ENCODE assay signal across 21 mouse cellular contexts in genomic region chr12:84854392-84855033, GRCm38 (mm10). TPM values are rescaled to one million over a fixed set of nuclear protein-coding genes. Genes with fewer than 3 reads are reported as not detected.
DNase-seq lines count a peak whose midpoint lies in the region; ATAC-seq and TF ChIP-seq lines count a peak whose summit lies in the region.
"Had no signal": no experiment of that assay in that cellular context is flagged by ENCODE, and none has a peak within 500 bp of the region (broad histone marks: within the 10 kb centered on the region; RNA-seq: fewer than 3 reads in every experiment).

No protein-coding gene starts in this region.

- DNase-seq in heart, adult 2 months, result no peak
- DNase-seq in ovary, postnatal 10 days (ENCODE audit: low spot score), result no peak
- DNase-seq in cerebellum, postnatal 4 days (ENCODE audit: low spot score in 2 of 2), result no peak
- DNase-seq in kidney, adult 11 months, result no peak
- DNase-seq: cerebellum, postnatal 10 days; kidney, postnatal 25 days; layer of hippocampus, postnatal 36 days; thymus, postnatal 36 days had no signal

- no peaks in the 10 kb centered on the region for H3K9me3 ChIP-seq in heart, embryonic 11.5 days (replicated peaks; ENCODE audit: control insufficient read depth, low read length)
- H3K9me3 ChIP-seq: embryonic facial prominence, embryonic 12.5 days; forebrain, embryonic 13.5 days; heart, embryonic 15.5 days; limb, embryonic 12.5 days; midbrain, embryonic 15.5 days; neural tube, embryonic 13.5 days had no signal

- H3K36me3 ChIP-seq in heart, embryonic 11.5 days (ENCODE audit: control insufficient read depth, insufficient read depth, low read length), result no peaks in the 10 kb centered on the region
- no peaks in the 10 kb centered on the region for H3K36me3 ChIP-seq in heart, adult 2 months (ENCODE audit: control insufficient read depth, insufficient read depth, low read length)
- H3K36me3 ChIP-seq: embryonic facial prominence, embryonic 12.5 days; heart, embryonic 15.5 days; limb, embryonic 12.5 days; midbrain, embryonic 15.5 days; neural tube, embryonic 13.5 days had no signal

- TF ChIP-seq POLR2A in heart, adult 2 months (IDR thresholded peaks at IDR 0.05; ENCODE audit: insufficient read depth, low read depth, low read length), result no peak

- TF ChIP-seq CTCF in heart, adult 2 months (IDR thresholded peaks at IDR 0.05), result no peak

- intact Hi-C loops in heart, adult 2 months (cut with DNase I), result no loop called here

- WGBS in heart, embryonic 11.5 days (ENCODE audit: insufficient replicate concordance), result 70% methylated on average over 4 of the region's 4 CpGs
- 78% methylated on average over 4 of the region's 4 CpGs for WGBS in heart, adult 2 months

- H3K4me3 ChIP-seq in heart, embryonic 11.5 days (ENCODE audit: low read depth, low read length), result no peak overlapping the region
- H3K4me3 ChIP-seq in heart, adult 2 months, result no peak overlapping the region
- H3K4me3 ChIP-seq in brown adipose tissue, adult 24 weeks (ENCODE audit: insufficient read depth, low read depth, low read length), result no peak overlapping the region
- H3K4me3 ChIP-seq: embryonic facial prominence, embryonic 12.5 days; forebrain, embryonic 13.5 days; heart, embryonic 15.5 days; limb, embryonic 12.5 days; midbrain, embryonic 15.5 days; neural tube, embryonic 13.5 days had no signal

- no peak overlapping the region for H3K4me2 ChIP-seq in heart, embryonic 11.5 days
- H3K4me2 ChIP-seq: embryonic facial prominence, embryonic 12.5 days; forebrain, embryonic 13.5 days; heart, embryonic 15.5 days; hindbrain, embryonic 14.5 days; limb, embryonic 12.5 days; midbrain, embryonic 15.5 days; neural tube, embryonic 13.5 days had no signal

- no peak for TF ChIP-seq EP300 in heart, adult 2 months (IDR thresholded peaks at IDR 0.05; ENCODE audit: insufficient read depth, low read depth, low read length)

- no peak overlapping the region for H3K9ac ChIP-seq in heart, embryonic 11.5 days (ENCODE audit: low read depth, low read length)
- H3K9ac ChIP-seq in heart, adult 2 months (ENCODE audit: low read depth, low read length), result no peak overlapping the region
- H3K9ac ChIP-seq: embryonic facial prominence, embryonic 12.5 days; forebrain, embryonic 13.5 days; heart, embryonic 15.5 days; hindbrain, embryonic 14.5 days; limb, embryonic 12.5 days; midbrain, embryonic 15.5 days; neural tube, embryonic 13.5 days had no signal

- H3K27ac ChIP-seq in heart, embryonic 11.5 days (ENCODE audit: low read depth, low read length), result no peak overlapping the region
- H3K27ac ChIP-seq in heart, adult 2 months, result no peak overlapping the region
- H3K27ac ChIP-seq in brown adipose tissue, adult 24 weeks (replicated peaks; ENCODE audit: low read depth, low read length), result 0 out of 2 replicates have a peak overlapping the region, but pooled peaks have one; percentile 14
- H3K27ac ChIP-seq: embryonic facial prominence, embryonic 12.5 days; forebrain, embryonic 13.5 days; heart, embryonic 15.5 days; hindbrain, embryonic 14.5 days; limb, embryonic 12.5 days; midbrain, embryonic 15.5 days; neural tube, embryonic 13.5 days had no signal

- ATAC-seq in heart, embryonic 11.5 days (replicated peaks; ENCODE audit: insufficient number of reproducible peaks, low FRiP score, low TSS enrichment), result 0 out of 2 replicates have a peak, but pooled peaks have one; percentile 32
- ATAC-seq in hematopoietic stem cell, adult 5-6 weeks (replicated peaks in 1 of 2; ENCODE audit: insufficient read depth in 1 of 2, low FRiP score in 2 of 2, low TSS enrichment in 1 of 2, low read depth in 1 of 2, poor library complexity in 2 of 2, severe bottlenecking in 2 of 2), result peak; percentile 5 to 20; a peak in 1 of 4 replicates
- peak; percentile 43 for ATAC-seq in megakaryocyte, adult 5-6 weeks (ENCODE audit: poor library complexity, severe bottlenecking)
- ATAC-seq: activated CD4-positive, CD25-positive, alpha-beta regulatory T cell, adult 4 months; forebrain, embryonic 13.5 days; intestine, postnatal 0 days; midbrain, embryonic 15.5 days had no signal

- H3K27me3 ChIP-seq in heart, embryonic 11.5 days (ENCODE audit: control insufficient read depth, insufficient read depth, low read length), result peaks cover 7% of the 10 kb centered on the region; the same call in 1 of the 2 replicates
- H3K27me3 ChIP-seq in heart, adult 2 months (ENCODE audit: control insufficient read depth, insufficient read depth, low read length), result no peaks in the 10 kb centered on the region; the same call in 1 of the 2 replicates
- H3K27me3 ChIP-seq: embryonic facial prominence, embryonic 12.5 days; forebrain, embryonic 13.5 days; midbrain, embryonic 15.5 days; neural tube, embryonic 13.5 days had no signal

- H3K79me2 ChIP-seq in heart, adult 2 months (replicated peaks; ENCODE audit: control insufficient read depth, insufficient read depth, low read length), result no peaks in the 10 kb centered on the region

- H3K4me1 ChIP-seq in heart, embryonic 11.5 days (ENCODE audit: control insufficient read depth, insufficient read depth, low read length), result peaks cover 7% of the 10 kb centered on the region
- peaks cover 6% of the 10 kb centered on the region for H3K4me1 ChIP-seq in heart, adult 2 months (ENCODE audit: control insufficient read depth, insufficient read depth, low read length)
- 0 out of 2 replicates have a peak, but pooled peaks cover 3% of the 10 kb centered on the region for H3K4me1 ChIP-seq in brown adipose tissue, adult 24 weeks (ENCODE audit: control insufficient read depth, insufficient read depth, insufficient read length, low read length)
- H3K4me1 ChIP-seq: forebrain, embryonic 13.5 days; midbrain, embryonic 15.5 days; neural tube, embryonic 13.5 days had no signal

RNA-seq across cellular contexts. Expression of gene Ltbp2, which starts 21.8 kb away (rescaled TPM):
- polyA plus RNA-seq in heart, embryonic 11.5 days (2014; fragmentation: Nextera tagmentation; extraction: Ambion mirVana), result 0.21 and 0.37 TPM in 2 replicates
- total RNA-seq in heart, adult 2 months (2021), result 1 to 10 TPM in 1 of 2 experiments, under 1 TPM in 1; 0.99 to 2.3 TPM
- 5.6 TPM in 2 replicates for polyA plus RNA-seq in heart, adult 2 months (2012; rRNA removed)
- polyA plus RNA-seq in brown adipose tissue, adult 24 weeks (2012; ENCODE audit: insufficient read depth, insufficient read length, missing spikeins), result 32.5 and 41.2 TPM in 2 replicates
- 0.25 TPM in 1 of 2 replicates, not detected in the other for total RNA-seq in hematopoietic stem cell, adult 5-6 weeks (2017)
- 0.11 TPM in 1 of 2 replicates, not detected in the other for total RNA-seq in megakaryocyte, adult 5-6 weeks (2015)
- total RNA-seq in megakaryocyte, adult 5-6 weeks (2017), result under 0.01 TPM in 1 of 2 replicates, not detected in the other
- polyA plus RNA-seq: activated CD4-positive, CD25-positive, alpha-beta regulatory T cell, adult 4 months; forebrain, embryonic 13.5 days had no signal
